Mouse (Mus musculus): ENCODE results near the gene Tada3.

Tada3 gene

GRCm38 (mm10) chr6:113377496-113378385, at the start of gene Tada3, which contains the start of gene Arpc4:
Gene Tada3 (minus strand): TSS chr6:113377883.
Gene Arpc4 (plus strand): TSS chr6:113378115.
- peak; percentile 97 for DNase-seq (ENCODE audit: low read depth)

- peak; percentile 76 for DNase-seq (ENCODE audit: low read depth)
Measured at GRCm38 (mm10) chr6:113427397-113427796, 49.7 kb upstream of the Tada3 start.

GRCm38 (mm10) chr6:113426696-113427095, 49.0 kb upstream of the Tada3 start:
- no peak for DNase-seq (ENCODE audit: low read depth)

GRCm38 (mm10) chr6:113424187-113424586, 46.5 kb upstream of the Tada3 start:
- DNase-seq (ENCODE audit: low read depth): no peak

GRCm38 (mm10) chr6:113423000-113423399, 45.3 kb upstream of the Tada3 start:
- DNase-seq (ENCODE audit: low read depth): no peak

GRCm38 (mm10) chr6:113419199-113419587, 41.5 kb upstream of the Tada3 start, which contains the start of gene Rpusd3:
Gene Rpusd3 (minus strand): TSS chr6:113419340.
- DNase-seq (ENCODE audit: low read depth): peak; percentile 100

- peak; percentile 52 for DNase-seq (ENCODE audit: low read depth)
Measured at GRCm38 (mm10) chr6:113418441-113419198, 40.9 kb upstream of the Tada3 start.

GRCm38 (mm10) chr6:113416416-113416815, 38.7 kb upstream of the Tada3 start:
- DNase-seq (ENCODE audit: low read depth): peak; percentile 44

- DNase-seq (ENCODE audit: low read depth): no peak
Measured at GRCm38 (mm10) chr6:113410001-113410400, 32.3 kb upstream of the Tada3 start.

- peak; percentile 47 for DNase-seq (ENCODE audit: low read depth)
Measured at GRCm38 (mm10) chr6:113406683-113407082, 29.0 kb upstream of the Tada3 start.

GRCm38 (mm10) chr6:113405483-113405882, 27.8 kb upstream of the Tada3 start:
- DNase-seq (ENCODE audit: low read depth): no peak

- no peak for DNase-seq (ENCODE audit: low read depth)
Measured at GRCm38 (mm10) chr6:113404649-113405448, 27.2 kb upstream of the Tada3 start.

GRCm38 (mm10) chr6:113402094-113402493, 24.4 kb upstream of the Tada3 start:
- no peak for DNase-seq (ENCODE audit: low read depth)

- DNase-seq (ENCODE audit: low read depth): no peak
Measured at GRCm38 (mm10) chr6:113396270-113397030, 18.8 kb upstream of the Tada3 start.

GRCm38 (mm10) chr6:113395501-113395900, 17.8 kb upstream of the Tada3 start:
- peak; percentile 20 for DNase-seq (ENCODE audit: low read depth)

GRCm38 (mm10) chr6:113394811-113395210, 17.1 kb upstream of the Tada3 start:
- no peak for DNase-seq (ENCODE audit: low read depth)

GRCm38 (mm10) chr6:113393951-113394350, 16.3 kb upstream of the Tada3 start:
- no peak for DNase-seq (ENCODE audit: low read depth)

GRCm38 (mm10) chr6:113392387-113393071, 14.8 kb upstream of the Tada3 start:
- no peak for DNase-seq (ENCODE audit: low read depth)

- no peak for DNase-seq (ENCODE audit: low read depth)
Measured at GRCm38 (mm10) chr6:113392015-113392386, 14.3 kb upstream of the Tada3 start.

GRCm38 (mm10) chr6:113390715-113391114, 13.0 kb upstream of the Tada3 start:
- no peak for DNase-seq (ENCODE audit: low read depth)

GRCm38 (mm10) chr6:113388960-113389359, 11.3 kb upstream of the Tada3 start, which contains the start of gene Ttll3:
Gene Ttll3 (plus strand): TSS chr6:113389260.
- DNase-seq (ENCODE audit: low read depth): peak; percentile 39
